Mouse (Mus musculus): ENCODE measurements at regions not wholly inside any gene's neighbourhood (a gene's known extent, or its start where the extent isn't known, plus 50 kb on each side); places are given as distances from the start of the nearest gene placed in this dataset.

GRCm38 (mm10) chr1:194426293-194426692 is 191.7 kb upstream of the Plxna2 start:
- TF ChIP-seq POLR2A (IDR thresholded peaks at IDR 0.05; ENCODE audit: extremely low read depth, insufficient read depth, low read length) (no peak), CTCF (IDR thresholded peaks at IDR 0.05; ENCODE audit: extremely low read depth, insufficient read depth, low read length) (no peak)

Measured in cortical plate, adult 2 months (tissue).